Mouse (Mus musculus) lung, postnatal 0 days (tissue): ENCODE measurements at regions not wholly inside any gene's neighbourhood (a gene's known extent, or its start where the extent isn't known, plus 50 kb on each side); places are given as distances from the start of the nearest gene placed in this dataset.

Experiments used
- CTCF ChIP-seq: IDR thresholded peaks from 2 replicates; pipeline ENCODE4 v1.5.1; 2016; ENCODE audit warnings: antibody characterized with exemption, mild to moderate bottlenecking
- EP300 ChIP-seq: IDR thresholded peaks from 2 replicates; pipeline ENCODE4 v1.6.1; 2016; ENCODE audit warnings: antibody characterized with exemption, mild to moderate bottlenecking, control low read depth

- TF ChIP-seq EP300 (no peak), CTCF (no peak)
Observed at GRCm38 (mm10) chr15:96873126-96873525, 173.6 kb upstream of the Slc38a2 start.
